Mouse (Mus musculus) hindbrain, embryonic 11.5 days (tissue): Measurements from ENCODE around the gene Camk1d. TPM values are rescaled to one million over a fixed set of nuclear protein-coding genes. Genes with fewer than 3 reads are reported as not detected.

Experiments used
- ATAC-seq: fragments of 200-750 bp; cut with Nextera tagmentation; 2 replicates; pipeline ENCODE4 v1.8.0; 2017; ENCODE audit warnings: mild to moderate bottlenecking, moderate TSS enrichment, moderate library complexity; ENCODE audit not compliant: low FRiP score
- DNase-seq: peaks from one replicate; pipeline ENCODE4 v3.0.0-alpha.2; 2015; ENCODE audit warnings: low spot score
- H3K27ac ChIP-seq: fragments of 300-500 bp; sonication (generic); 2 replicates; pipeline ENCODE4 v1.5.1; 2014; ENCODE audit warnings: mild to moderate bottlenecking, low read depth, low read length
- H3K27me3 ChIP-seq: fragments of 300-500 bp; sonication (generic); 2 replicates; pipeline ENCODE4 v1.6.1; 2014; ENCODE audit warnings: mild to moderate bottlenecking, low read length, moderate library complexity, mixed read lengths; ENCODE audit not compliant: control insufficient read depth, insufficient read depth
- H3K36me3 ChIP-seq: fragments of 300-500 bp; sonication (generic); 2 replicates; pipeline ENCODE4 v1.6.1; 2014; ENCODE audit warnings: mild to moderate bottlenecking, low read length, moderate library complexity, mixed read lengths; ENCODE audit not compliant: control insufficient read depth, insufficient read depth
- H3K4me1 ChIP-seq: fragments of 300-500 bp; sonication (generic); replicated peaks from 2 replicates; pipeline ENCODE4 v1.6.1; 2014; ENCODE audit warnings: low read length, mixed read lengths; ENCODE audit not compliant: control insufficient read depth, insufficient read depth
- H3K4me2 ChIP-seq: fragments of 300-500 bp; sonication (generic); replicated peaks from 2 replicates; pipeline ENCODE4 v1.6.1; 2014; ENCODE audit warnings: mild to moderate bottlenecking, low read depth, low read length
- H3K4me3 ChIP-seq: fragments of 300-500 bp; sonication (generic); 2 replicates; pipeline ENCODE4 v1.5.1; 2014; ENCODE audit warnings: low read depth, low read length
- H3K9ac ChIP-seq: fragments of 300-500 bp; sonication (generic); 2 replicates; pipeline ENCODE4 v1.6.1; 2014; ENCODE audit warnings: low read depth, low read length
- H3K9me3 ChIP-seq: fragments of 300-500 bp; sonication (generic); 2 replicates; pipeline ENCODE4 v1.6.1; 2016; ENCODE audit warnings: low read length; ENCODE audit not compliant: control insufficient read depth
- WGBS: fragments of 180-500 bp; shearing (Covaris S2); extraction: QIAGEN DNeasy Blood & Tissue Kit; methylation state at CpG from one replicate; pipeline ENCODE4 v1.1.7; 2014; 5-methylcytosine and 5-hydroxymethylcytosine counted together
- polyA plus RNA-seq: library from polyadenylated mRNA; unstranded; fragments of >200 nt; fragmentation: Nextera tagmentation; extraction: Ambion mirVana; gene quantifications from 2 replicates; pipeline ENCODE4 v1.2.1, GENCODE M21; 2014

Camk1d gene
- polyA plus RNA-seq, 1 experiment from 2014 or later, result 2.7 TPM

DNA sequence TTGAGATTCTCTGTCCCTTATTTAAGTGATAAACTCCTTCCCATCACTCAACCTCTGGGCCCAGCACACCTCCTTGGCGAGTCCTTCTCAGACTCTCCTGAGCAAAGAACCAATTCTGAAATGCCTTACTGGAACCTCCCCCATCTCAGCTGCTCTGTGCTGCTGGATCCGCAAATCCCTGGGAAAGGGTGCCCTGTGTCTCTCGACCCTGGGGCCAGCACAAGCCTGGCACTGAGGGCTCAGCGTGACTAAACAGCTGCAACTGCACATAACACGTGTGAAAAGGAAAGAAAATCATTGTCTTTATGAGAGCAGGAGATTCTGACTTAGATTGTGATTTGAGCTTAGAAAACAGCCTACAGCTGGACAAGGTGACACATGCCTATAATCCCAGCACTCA, 52.4 kb downstream of the Camk1d start:
- Histone ChIP-seq H3K4me3 (no peak overlapping the region), H3K9me3 (no peaks in the 10 kb centered on the region), H3K36me3 (no peaks in the 10 kb centered on the region), H3K9ac (no peak overlapping the region), H3K27me3 (no peaks in the 10 kb centered on the region), H3K4me2 (no peak overlapping the region), H3K4me1 (no peaks in the 10 kb centered on the region), H3K27ac (no peak overlapping the region)
- DNase-seq (no peak), ATAC-seq (no peak)
- WGBS, result 74% methylated on average over 5 of the region's 5 CpGs

DNA sequence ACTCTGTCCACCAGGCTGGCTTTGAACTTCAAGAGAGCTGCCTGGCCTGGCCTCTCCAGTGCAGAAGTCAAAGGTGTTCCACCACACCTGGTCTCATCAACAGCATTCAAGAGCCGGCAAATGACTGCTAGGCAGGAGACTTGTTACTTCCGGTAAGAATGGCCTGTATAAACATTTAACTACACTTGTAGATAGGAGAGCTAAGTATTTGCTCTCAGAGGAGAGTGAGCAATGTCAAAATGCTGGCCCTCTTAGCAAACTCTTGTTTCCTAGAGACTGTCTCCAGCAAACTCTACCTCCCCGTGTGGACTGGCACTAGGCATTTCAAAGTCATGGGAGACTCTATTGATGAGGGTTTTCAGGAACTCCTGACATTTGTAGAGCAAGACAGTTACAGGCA, 56.3 kb downstream of the Camk1d start:
- H3K4me3 ChIP-seq, result no peak overlapping the region
- no peak overlapping the region for H3K9ac ChIP-seq
- H3K9me3 ChIP-seq, result no peaks in the 10 kb centered on the region
- 80% methylated on average over 3 of the region's 3 CpGs for WGBS
- no peak for DNase-seq
- no peak overlapping the region for H3K27ac ChIP-seq
- H3K4me2 ChIP-seq, result no peak overlapping the region
- no peak for ATAC-seq
- no peaks in the 10 kb centered on the region for H3K27me3 ChIP-seq
- no peaks in the 10 kb centered on the region for H3K4me1 ChIP-seq
- no peaks in the 10 kb centered on the region for H3K36me3 ChIP-seq

- WGBS, result 80% methylated on average over 3 of the region's 3 CpGs
- Histone ChIP-seq H3K27ac (no peak overlapping the region), H3K9ac (no peak overlapping the region), H3K27me3 (no peaks in the 10 kb centered on the region), H3K36me3 (no peaks in the 10 kb centered on the region), H3K4me2 (no peak overlapping the region), H3K4me3 (no peak overlapping the region), H3K4me1 (no peaks in the 10 kb centered on the region), H3K9me3 (no peaks in the 10 kb centered on the region)
- DNase-seq, result no peak
- no peak for ATAC-seq
These were observed 58.0 kb downstream of the Camk1d start for GRCm38 (mm10) chr2:5656326-5656725.

GRCm38 (mm10) chr2:5652071-5652470, 62.2 kb downstream of the Camk1d start:
- no peak for DNase-seq
- H3K36me3 ChIP-seq, result no peaks in the 10 kb centered on the region
- no peak overlapping the region for H3K4me2 ChIP-seq
- no peak overlapping the region for H3K27ac ChIP-seq
- no peaks in the 10 kb centered on the region for H3K27me3 ChIP-seq
- no peak overlapping the region for H3K9ac ChIP-seq
- WGBS, result 93% methylated on average over 6 of the region's 6 CpGs
- no peak overlapping the region for H3K4me3 ChIP-seq
- no peaks in the 10 kb centered on the region for H3K9me3 ChIP-seq
- H3K4me1 ChIP-seq, result no peaks in the 10 kb centered on the region
- no peak for ATAC-seq

- 85% methylated on average over 10 of the region's 10 CpGs for WGBS
- Histone ChIP-seq H3K4me2 (no peak overlapping the region), H3K4me1 (no peaks in the 10 kb centered on the region), H3K9ac (no peak overlapping the region), H3K9me3 (no peaks in the 10 kb centered on the region), H3K27me3 (no peaks in the 10 kb centered on the region), H3K27ac (no peak overlapping the region), H3K4me3 (no peak overlapping the region), H3K36me3 (no peaks in the 10 kb centered on the region)
- no peak for DNase-seq
- ATAC-seq, result no peak
These were observed 62.9 kb downstream of the Camk1d start for GRCm38 (mm10) chr2:5651285-5651870.

DNA sequence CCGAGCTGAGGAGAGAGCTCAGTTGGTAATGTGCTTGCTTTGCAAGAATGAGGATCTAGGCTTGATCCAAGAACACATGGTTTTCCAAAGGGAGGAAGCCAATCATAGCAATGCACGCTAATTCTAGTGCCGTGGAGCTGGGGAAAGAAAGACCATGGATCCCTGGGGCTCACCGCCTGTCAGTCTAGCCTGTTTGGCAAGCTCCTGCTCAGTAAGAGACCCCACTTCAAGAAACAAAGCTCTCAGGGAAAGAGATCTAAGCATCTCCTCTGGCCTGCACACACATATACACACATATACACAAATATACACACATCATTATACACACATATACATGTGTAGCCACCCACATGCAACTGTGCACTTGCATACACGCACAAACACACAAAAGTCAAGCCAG, 65.1 kb downstream of the Camk1d start:
- Histone ChIP-seq H3K4me3 (no peak overlapping the region), H3K27ac (no peak overlapping the region), H3K36me3 (no peaks in the 10 kb centered on the region), H3K27me3 (no peaks in the 10 kb centered on the region), H3K9ac (no peak overlapping the region), H3K4me1 (no peaks in the 10 kb centered on the region), H3K9me3 (no peaks in the 10 kb centered on the region), H3K4me2 (no peak overlapping the region)
- DNase-seq, result no peak
- 78% methylated on average over 5 of the region's 5 CpGs for WGBS
- ATAC-seq, result no peak

- H3K27ac ChIP-seq, result no peak overlapping the region
- H3K4me3 ChIP-seq, result no peak overlapping the region
- H3K36me3 ChIP-seq, result no peaks in the 10 kb centered on the region
- ATAC-seq (no peak), DNase-seq (no peak)
- WGBS, result 82% methylated on average over 6 of the region's 6 CpGs
- H3K9ac ChIP-seq, result no peak overlapping the region
- no peak overlapping the region for H3K4me2 ChIP-seq
- H3K9me3 ChIP-seq, result no peaks in the 10 kb centered on the region
- no peaks in the 10 kb centered on the region for H3K4me1 ChIP-seq
- no peaks in the 10 kb centered on the region for H3K27me3 ChIP-seq
These were observed 65.6 kb downstream of the Camk1d start for GRCm38 (mm10) chr2:5648764-5649163.

GRCm38 (mm10) chr2:5646322-5646721, 68.0 kb downstream of the Camk1d start:
- no peaks in the 10 kb centered on the region for H3K4me1 ChIP-seq
- no peak overlapping the region for H3K4me2 ChIP-seq
- no peak for DNase-seq
- ATAC-seq, result no peak
- H3K9me3 ChIP-seq, result no peaks in the 10 kb centered on the region
- no peak overlapping the region for H3K27ac ChIP-seq
- no peak overlapping the region for H3K4me3 ChIP-seq
- 90% methylated on average over 5 of the region's 5 CpGs for WGBS
- no peaks in the 10 kb centered on the region for H3K36me3 ChIP-seq
- H3K9ac ChIP-seq, result no peak overlapping the region
- no peaks in the 10 kb centered on the region for H3K27me3 ChIP-seq

DNA sequence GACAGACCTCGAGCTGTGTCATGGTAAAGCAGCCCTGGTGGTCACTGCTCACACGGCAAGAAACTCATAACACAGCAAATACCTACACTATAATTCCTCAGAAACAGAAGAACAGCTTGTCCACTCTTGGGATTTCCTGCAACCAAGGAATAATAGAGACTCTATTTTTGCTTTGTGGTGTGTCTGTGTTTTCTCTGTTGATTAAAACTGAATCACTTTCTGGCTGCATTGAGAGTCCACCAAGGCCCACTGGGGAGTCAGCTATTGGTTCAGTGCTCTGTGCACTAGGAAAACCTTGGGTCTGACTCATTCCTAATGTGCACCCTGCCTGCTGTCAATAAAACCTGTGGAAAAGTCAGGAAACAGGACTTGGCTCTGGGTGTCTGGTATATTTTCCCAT, 68.7 kb downstream of the Camk1d start:
- Histone ChIP-seq H3K27me3 (no peaks in the 10 kb centered on the region), H3K4me1 (no peaks in the 10 kb centered on the region), H3K9me3 (no peaks in the 10 kb centered on the region), H3K27ac (no peak overlapping the region), H3K36me3 (no peaks in the 10 kb centered on the region), H3K4me2 (no peak overlapping the region), H3K4me3 (no peak overlapping the region), H3K9ac (no peak overlapping the region)
- ATAC-seq (no peak), DNase-seq (no peak)
- WGBS, result 88% methylated on average over 2 of the region's 2 CpGs
